10 mouse cellular contexts compared by ENCODE assay signal in the genomic region with DNA sequence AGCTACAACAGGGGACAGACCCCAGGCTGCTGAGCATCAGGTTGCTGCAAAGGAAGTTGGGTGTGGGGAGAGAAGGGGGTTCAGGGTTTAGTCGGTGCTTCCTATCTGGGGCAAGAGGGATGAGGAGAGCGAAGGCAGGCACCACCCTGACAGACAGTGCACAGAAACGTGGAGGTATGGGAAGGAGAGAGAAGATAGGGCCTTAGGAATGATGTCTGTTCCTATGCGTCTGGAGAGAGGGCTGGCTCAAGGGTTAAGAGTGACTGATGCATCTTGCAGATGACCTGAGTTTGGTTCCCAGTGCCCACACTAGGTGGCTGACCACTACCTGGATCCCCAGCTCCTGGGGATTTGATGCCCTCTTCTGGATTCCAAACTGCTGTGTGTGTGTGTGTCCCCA. TPM values are rescaled to one million over a fixed set of nuclear protein-coding genes. Genes with fewer than 3 reads are reported as not detected.
DNase-seq lines count a peak whose midpoint lies in the region; ATAC-seq and TF ChIP-seq lines count a peak whose summit lies in the region.
"Had no signal": no experiment of that assay in that cellular context is flagged by ENCODE, and none has a peak within 500 bp of the region (broad histone marks: within the 10 kb centered on the region; RNA-seq: fewer than 3 reads in every experiment).

No protein-coding gene starts in this region.

- peak overlapping the region; percentile 71; the same call in 1 of the 2 replicates for H3K4me2 ChIP-seq in kidney, embryonic 14.5 days (replicated peaks; ENCODE audit: low read depth, low read length)
- peak overlapping the region; percentile 80 for H3K4me2 ChIP-seq in hindbrain, embryonic 12.5 days (replicated peaks)
- peak overlapping the region; percentile 98; the same call in 1 of the 2 replicates for H3K4me2 ChIP-seq in midbrain, embryonic 15.5 days

- 0 out of 2 replicates have a peak overlapping the region, but pooled peaks have one; percentile 10 for H3K27ac ChIP-seq in kidney, embryonic 14.5 days (ENCODE audit: low read depth, low read length)
- H3K27ac ChIP-seq in bone marrow, adult 2 months (ENCODE audit: control insufficient read depth, insufficient read depth, low read depth, low read length, poor library complexity), result peak overlapping the region; percentile 53; the same call in 1 of the 2 replicates
- no peak overlapping the region for H3K27ac ChIP-seq in hindbrain, embryonic 12.5 days
- no peak overlapping the region for H3K27ac ChIP-seq in midbrain, embryonic 15.5 days

- no peak overlapping the region for H3K4me3 ChIP-seq in kidney, embryonic 14.5 days (ENCODE audit: low read length)
- H3K4me3 ChIP-seq in bone marrow, adult 2 months (replicated peaks; ENCODE audit: control insufficient read depth, low read depth, low read length), result no peak overlapping the region
- peak overlapping the region; percentile 44; the same call in 1 of the 2 replicates for H3K4me3 ChIP-seq in hindbrain, embryonic 12.5 days
- no peak overlapping the region for H3K4me3 ChIP-seq in midbrain, embryonic 15.5 days

- no peak for TF ChIP-seq CTCF in bone marrow, adult 2 months (IDR thresholded peaks at IDR 0.05; ENCODE audit: control insufficient read depth, insufficient read depth, low read length)

- no peaks in the 10 kb centered on the region for H3K9me3 ChIP-seq in kidney, embryonic 14.5 days (ENCODE audit: control insufficient read depth, low read length)
- H3K9me3 ChIP-seq in hindbrain, embryonic 12.5 days (replicated peaks), result no peaks in the 10 kb centered on the region
- no peaks in the 10 kb centered on the region for H3K9me3 ChIP-seq in midbrain, embryonic 15.5 days

- H3K4me1 ChIP-seq in kidney, embryonic 14.5 days (ENCODE audit: control insufficient read depth, insufficient read depth, low read length), result peaks cover 17% of the 10 kb centered on the region
- H3K4me1 ChIP-seq in bone marrow, adult 2 months (ENCODE audit: control insufficient read depth, insufficient read depth, low read length), result peaks cover 17% of the 10 kb centered on the region
- peaks cover 34% of the 10 kb centered on the region for H3K4me1 ChIP-seq in hindbrain, embryonic 12.5 days
- peaks cover 21% of the 10 kb centered on the region for H3K4me1 ChIP-seq in midbrain, embryonic 15.5 days

- no peak for DNase-seq in kidney, postnatal 25 days
- DNase-seq in embryo, embryonic 9.5 days (ENCODE audit: extremely low spot score), result no peak
- no peak for DNase-seq in ovary, postnatal 36 days (ENCODE audit: low spot score)
- no peak for DNase-seq in left cerebral cortex, adult 8-10 months (ENCODE audit: low spot score in 2 of 2)

- 0 out of 2 replicates have a peak, but pooled peaks cover 5% of the 10 kb centered on the region for H3K27me3 ChIP-seq in kidney, embryonic 14.5 days (ENCODE audit: control insufficient read depth, insufficient read depth, low read length)
- peaks cover 45% of the 10 kb centered on the region for H3K27me3 ChIP-seq in hindbrain, embryonic 12.5 days
- H3K27me3 ChIP-seq in midbrain, embryonic 15.5 days (replicated peaks), result peaks cover 21% of the 10 kb centered on the region

- no peaks in the 10 kb centered on the region for H3K36me3 ChIP-seq in kidney, embryonic 14.5 days (ENCODE audit: control insufficient read depth, insufficient read depth, low read length)
- H3K36me3 ChIP-seq in hindbrain, embryonic 12.5 days, result no peaks in the 10 kb centered on the region
- H3K36me3 ChIP-seq in midbrain, embryonic 15.5 days (replicated peaks), result no peaks in the 10 kb centered on the region

- no peak for ATAC-seq in kidney, embryonic 14.5 days (ENCODE audit: low FRiP score, low TSS enrichment)
- no peak for ATAC-seq in hindbrain, embryonic 12.5 days (ENCODE audit: low FRiP score)
- no peak for ATAC-seq in midbrain, embryonic 15.5 days (replicated peaks)

- no peak overlapping the region for H3K9ac ChIP-seq in kidney, embryonic 14.5 days (ENCODE audit: low read depth, low read length)
- 0 out of 2 replicates have a peak overlapping the region, but pooled peaks have one; percentile 35 for H3K9ac ChIP-seq in hindbrain, embryonic 12.5 days
- no peak overlapping the region for H3K9ac ChIP-seq in midbrain, embryonic 15.5 days

- no peak for TF ChIP-seq POLR2A in bone marrow, adult 2 months (IDR thresholded peaks at IDR 0.05; ENCODE audit: borderline replicate concordance, control insufficient read depth, low read depth, low read length)

- WGBS in kidney, embryonic 14.5 days, result 71% methylated on average over 4 of the region's 4 CpGs
- WGBS in bone marrow, adult 2 months, result 26% methylated on average over 4 of the region's 4 CpGs
- WGBS in hindbrain, embryonic 12.5 days, result 70% methylated on average over 4 of the region's 4 CpGs
- WGBS in midbrain, embryonic 15.5 days, result 77% methylated on average over 4 of the region's 4 CpGs

RNA-seq across cellular contexts. Expression of a gene that starts 0.4 kb away (rescaled TPM):
- 10.0 and 14.0 TPM in 2 replicates for polyA plus RNA-seq in kidney, embryonic 14.5 days (2014; fragmentation: Nextera tagmentation; extraction: Ambion mirVana)
- 29.4 and 48.6 TPM in 2 replicates for polyA plus RNA-seq in bone marrow, adult 2 months (2011; ENCODE audit: insufficient read depth, insufficient read length, low replicate concordance, missing spikeins)
- polyA plus RNA-seq in hindbrain, embryonic 12.5 days (2016; fragmentation: Nextera tagmentation; extraction: Ambion mirVana), result 28.3 and 32.6 TPM in 2 replicates
- 37.3 and 39.8 TPM in 2 replicates for polyA plus RNA-seq in midbrain, embryonic 15.5 days (2015; fragmentation: Nextera tagmentation; extraction: Ambion mirVana)
- 10 to 100 TPM; 34.6 to 56.0 (median 46.5) TPM for total RNA-seq in left cerebral cortex, adult 8-10 months (2022)

RNA-seq across cellular contexts. Expression of a gene that starts 13.7 kb away (rescaled TPM):
- polyA plus RNA-seq in kidney, embryonic 14.5 days (2014; fragmentation: Nextera tagmentation; extraction: Ambion mirVana), result not detected in 2 replicates
- polyA plus RNA-seq in bone marrow, adult 2 months (2011; ENCODE audit: insufficient read depth, insufficient read length, low replicate concordance, missing spikeins), result not detected in 2 replicates
- not detected in 2 replicates for polyA plus RNA-seq in hindbrain, embryonic 12.5 days (2016; fragmentation: Nextera tagmentation; extraction: Ambion mirVana)
- not detected in 2 replicates for polyA plus RNA-seq in midbrain, embryonic 15.5 days (2015; fragmentation: Nextera tagmentation; extraction: Ambion mirVana)
- total RNA-seq in left cerebral cortex, adult 8-10 months (2022), result not detected
- total RNA-seq: left cerebral cortex, adult 18-20 months had no signal

RNA-seq across cellular contexts. Expression of a gene that starts 32.3 kb away (rescaled TPM):
- not detected in 2 replicates for polyA plus RNA-seq in kidney, embryonic 14.5 days (2014; fragmentation: Nextera tagmentation; extraction: Ambion mirVana)
- not detected in 2 replicates for polyA plus RNA-seq in bone marrow, adult 2 months (2011; ENCODE audit: insufficient read depth, insufficient read length, low replicate concordance, missing spikeins)
- not detected in 2 replicates for polyA plus RNA-seq in hindbrain, embryonic 12.5 days (2016; fragmentation: Nextera tagmentation; extraction: Ambion mirVana)
- not detected in 2 replicates for polyA plus RNA-seq in midbrain, embryonic 15.5 days (2015; fragmentation: Nextera tagmentation; extraction: Ambion mirVana)
- not detected for total RNA-seq in left cerebral cortex, adult 8-10 months (2022)
- total RNA-seq: left cerebral cortex, adult 18-20 months; monocyte, adult 5-6 weeks had no signal

RNA-seq across cellular contexts. Expression of a gene that starts 43.7 kb away (rescaled TPM):
- not detected in 2 replicates for polyA plus RNA-seq in kidney, embryonic 14.5 days (2014; fragmentation: Nextera tagmentation; extraction: Ambion mirVana)
- not detected in 2 replicates for polyA plus RNA-seq in bone marrow, adult 2 months (2011; ENCODE audit: insufficient read depth, insufficient read length, low replicate concordance, missing spikeins)
- polyA plus RNA-seq in hindbrain, embryonic 12.5 days (2016; fragmentation: Nextera tagmentation; extraction: Ambion mirVana), result not detected in 2 replicates
- 0.36 TPM in 1 of 2 replicates, not detected in the other for polyA plus RNA-seq in midbrain, embryonic 15.5 days (2015; fragmentation: Nextera tagmentation; extraction: Ambion mirVana)
- total RNA-seq in left cerebral cortex, adult 8-10 months (2022), result not detected
- total RNA-seq: left cerebral cortex, adult 18-20 months; monocyte, adult 5-6 weeks had no signal

RNA-seq across cellular contexts. Expression of a gene that starts 58.6 kb away (rescaled TPM):
- polyA plus RNA-seq in kidney, embryonic 14.5 days (2014; fragmentation: Nextera tagmentation; extraction: Ambion mirVana), result 0.45 and 0.51 TPM in 2 replicates
- not detected in 2 replicates for polyA plus RNA-seq in bone marrow, adult 2 months (2011; ENCODE audit: insufficient read depth, insufficient read length, low replicate concordance, missing spikeins)
- polyA plus RNA-seq in hindbrain, embryonic 12.5 days (2016; fragmentation: Nextera tagmentation; extraction: Ambion mirVana), result 2.0 and 3.4 TPM in 2 replicates
- 11.3 and 11.4 TPM in 2 replicates for polyA plus RNA-seq in midbrain, embryonic 15.5 days (2015; fragmentation: Nextera tagmentation; extraction: Ambion mirVana)
- 1 to 10 TPM; 4.0 to 6.1 (median 5.3) TPM for total RNA-seq in left cerebral cortex, adult 8-10 months (2022)
- total RNA-seq: monocyte, adult 5-6 weeks had no signal

Comparison
In these comparisons a context has a peak if more than half of its experiments do, and no peak if none do; other contexts are left out.
1. H3K27ac ChIP-seq: peak in kidney, embryonic 14.5 days (single experiment) and bone marrow, adult 2 months (single experiment); none in hindbrain, embryonic 12.5 days (single experiment) and midbrain, embryonic 15.5 days (single experiment).
2. Peak in every context shown above with its lines, with median percentiles within 50 percentile points of each other: H3K4me2 ChIP-seq.